Comparison of ENCODE assay signal across 9 mouse cellular contexts in genomic region chr6:31517681-31518337, GRCm38 (mm10). TPM values are rescaled to one million over a fixed set of nuclear protein-coding genes. Genes with fewer than 3 reads are reported as not detected.
A peak's percentile ranks its signal among the peaks of the same experiment; 100 is the strongest.
DNase-seq lines count a peak whose midpoint lies in the region; ATAC-seq and TF ChIP-seq lines count a peak whose summit lies in the region.
"Had no signal": no experiment of that assay in that cellular context is flagged by ENCODE, and none has a peak within 500 bp of the region (broad histone marks: within the 10 kb centered on the region; RNA-seq: fewer than 3 reads in every experiment).

No protein-coding gene starts in this region.

- no peaks in the 10 kb centered on the region for H3K27me3 ChIP-seq in kidney, adult 2 months (replicated peaks; ENCODE audit: control insufficient read depth, insufficient read depth, low read length)
- H3K27me3 ChIP-seq in lung, embryonic 15.5 days: no peaks in the 10 kb centered on the region
- H3K27me3 ChIP-seq in thymus, adult 2 months (ENCODE audit: control insufficient read depth, insufficient read depth, low read length): no peaks in the 10 kb centered on the region
- H3K27me3 ChIP-seq: neural tube, embryonic 12.5 days had no signal

- WGBS in kidney, adult 2 months: 41% methylated on average over 9 of the region's 9 CpGs
- WGBS in lung, embryonic 15.5 days: 29% methylated on average over 9 of the region's 9 CpGs
- WGBS in thymus, adult 2 months: 83% methylated on average over 9 of the region's 9 CpGs

- H3K36me3 ChIP-seq in kidney, adult 2 months (ENCODE audit: control insufficient read depth, insufficient read depth, low read length): 0 out of 2 replicates have a peak, but pooled peaks cover 1% of the 10 kb centered on the region
- H3K36me3 ChIP-seq in lung, embryonic 15.5 days: 0 out of 2 replicates have a peak, but pooled peaks cover 4% of the 10 kb centered on the region
- H3K36me3 ChIP-seq in thymus, adult 2 months (ENCODE audit: control insufficient read depth, insufficient read depth, low read length): no peaks in the 10 kb centered on the region

- H3K9me3 ChIP-seq in lung, embryonic 15.5 days: no peaks in the 10 kb centered on the region
- H3K9me3 ChIP-seq: neural tube, embryonic 12.5 days had no signal

- H3K4me1 ChIP-seq in kidney, adult 2 months (ENCODE audit: control insufficient read depth, insufficient read depth, low read length): no peaks in the 10 kb centered on the region
- H3K4me1 ChIP-seq in brown adipose tissue, adult 24 weeks (ENCODE audit: control insufficient read depth, insufficient read depth, insufficient read length, low read length): peaks cover 11% of the 10 kb centered on the region
- H3K4me1 ChIP-seq in lung, embryonic 15.5 days: peaks cover 32% of the 10 kb centered on the region
- H3K4me1 ChIP-seq in thymus, adult 2 months (replicated peaks; ENCODE audit: control insufficient read depth, insufficient read depth, low read length): no peaks in the 10 kb centered on the region

- TF ChIP-seq CTCF in kidney, adult 2 months (conservative IDR thresholded peaks at IDR 0.05; ENCODE audit: insufficient read depth, insufficient read length, low read depth, low read length): no peak
- TF ChIP-seq CTCF in thymus, adult 2 months (IDR thresholded peaks at IDR 0.05; ENCODE audit: borderline replicate concordance, control insufficient read depth, extremely low read depth, insufficient read depth, low read length, poor library complexity): no peak

- peak; percentile 65; the same call in 1 of the 2 replicates for ATAC-seq in lung, embryonic 15.5 days (ENCODE audit: borderline replicate concordance, extremely low read depth, low FRiP score, low TSS enrichment)

- TF ChIP-seq POLR2A in kidney, adult 2 months (IDR thresholded peaks at IDR 0.05; ENCODE audit: low read depth, low read length): no peak
- no peak for TF ChIP-seq POLR2A in thymus, adult 2 months (IDR thresholded peaks at IDR 0.05; ENCODE audit: control insufficient read depth, extremely low read depth, insufficient read depth, low read length, poor library complexity)

- DNase-seq in kidney, adult 2 months: no peak
- no peak for DNase-seq in kidney, adult 18-20 months
- DNase-seq in MN1 (ENCODE audit: low spot score): peak; percentile 30
- no peak for DNase-seq in thymus, adult 2 months
- no peak for DNase-seq in urinary bladder, postnatal 10 days (ENCODE audit: low spot score)
- DNase-seq: cerebellum, adult 11-12 months had no signal

- H3K9ac ChIP-seq in lung, embryonic 15.5 days: no peak overlapping the region
- H3K9ac ChIP-seq: neural tube, embryonic 12.5 days had no signal

- H3K4me2 ChIP-seq in lung, embryonic 15.5 days: no peak overlapping the region
- H3K4me2 ChIP-seq: neural tube, embryonic 12.5 days had no signal

- H3K27ac ChIP-seq in kidney, adult 2 months (ENCODE audit: insufficient read depth, low read depth, low read length): peak overlapping the region; percentile 73
- peak overlapping the region; percentile 60 for H3K27ac ChIP-seq in brown adipose tissue, adult 24 weeks (replicated peaks; ENCODE audit: low read depth, low read length)
- peak overlapping the region; percentile 81 for H3K27ac ChIP-seq in lung, embryonic 15.5 days
- no peak overlapping the region for H3K27ac ChIP-seq in thymus, adult 2 months (ENCODE audit: control insufficient read depth, insufficient read depth, low read length)
- H3K27ac ChIP-seq: neural tube, embryonic 12.5 days had no signal

- no peak overlapping the region for H3K4me3 ChIP-seq in kidney, adult 2 months (ENCODE audit: insufficient read depth, low read depth, low read length)
- no peak overlapping the region for H3K4me3 ChIP-seq in brown adipose tissue, adult 24 weeks (ENCODE audit: insufficient read depth, low read depth, low read length)
- no peak overlapping the region for H3K4me3 ChIP-seq in lung, embryonic 15.5 days
- no peak overlapping the region for H3K4me3 ChIP-seq in thymus, adult 2 months (ENCODE audit: control insufficient read depth, insufficient read depth, low read length)
- H3K4me3 ChIP-seq: neural tube, embryonic 12.5 days had no signal

RNA-seq across cellular contexts. Expression of gene Podxl, which starts 46.0 kb away (rescaled TPM):
- 137 and 149 TPM in 2 replicates for polyA plus RNA-seq in kidney, adult 2 months (2012; rRNA removed)
- 13.0 and 18.7 TPM in 2 replicates for polyA plus RNA-seq in brown adipose tissue, adult 24 weeks (2012; ENCODE audit: insufficient read depth, insufficient read length, missing spikeins)
- 33.6 and 37.0 TPM in 2 replicates for polyA plus RNA-seq in lung, embryonic 15.5 days (2015; fragmentation: Nextera tagmentation; extraction: Ambion mirVana)
- 6.3 and 6.6 TPM in 2 replicates for polyA plus RNA-seq in thymus, adult 2 months (2012; rRNA removed)
